Mouse (Mus musculus) midbrain, postnatal 0 days (tissue): ENCODE results near the gene Ubl4b. TPM values are rescaled to one million over a fixed set of nuclear protein-coding genes. Genes with fewer than 3 reads are reported as not detected.
A peak's percentile ranks its signal among the peaks of the same experiment; 100 is the strongest.

ENCODE experiments used
- ATAC-seq: fragments of 200-750 bp; cut with Nextera tagmentation; 2 replicates; pipeline ENCODE4 v1.8.0; 2017; ENCODE audit warnings: moderate number of reproducible peaks, mild to moderate bottlenecking, moderate TSS enrichment, moderate library complexity; ENCODE audit not compliant: low FRiP score
- DNase-seq: peaks from one replicate; pipeline ENCODE4 v3.0.0-alpha.2; 2015; ENCODE audit warnings: low spot score
- H3K27ac ChIP-seq: fragments of 300-500 bp; sonication (generic); 2 replicates; pipeline ENCODE4 v1.5.1; 2014; ENCODE audit warnings: low read depth, mild to moderate bottlenecking, low read length, mixed read lengths
- H3K27me3 ChIP-seq: fragments of 300-500 bp; sonication (generic); 2 replicates; pipeline ENCODE4 v1.6.1; 2014; ENCODE audit warnings: low read length, control low read depth, mixed read lengths; ENCODE audit not compliant: insufficient read depth
- H3K36me3 ChIP-seq: fragments of 300-500 bp; sonication (generic); 2 replicates; pipeline ENCODE4 v1.6.1; 2014; ENCODE audit warnings: low read length, control low read depth, mixed read lengths; ENCODE audit not compliant: insufficient read depth
- H3K4me1 ChIP-seq: fragments of 300-500 bp; sonication (generic); 2 replicates; pipeline ENCODE4 v1.6.1; 2014; ENCODE audit warnings: mild to moderate bottlenecking, control low read depth, antibody characterized with exemption, low read length, mixed read lengths; ENCODE audit not compliant: insufficient read depth
- H3K4me2 ChIP-seq: fragments of 300-500 bp; sonication (generic); 2 replicates; pipeline ENCODE4 v1.6.1; 2014; ENCODE audit warnings: low read depth, mild to moderate bottlenecking, low read length, mixed read lengths; ENCODE audit not compliant: poor library complexity, severe bottlenecking
- H3K4me3 ChIP-seq: fragments of 300-500 bp; sonication (generic); 2 replicates; pipeline ENCODE4 v1.5.1; 2014; ENCODE audit warnings: low read depth, mild to moderate bottlenecking, low read length, moderate library complexity
- H3K9ac ChIP-seq: fragments of 300-500 bp; sonication (generic); replicated peaks from 2 replicates; pipeline ENCODE4 v1.6.1; 2014; ENCODE audit warnings: mild to moderate bottlenecking, low read length, moderate library complexity, mixed read lengths; ENCODE audit not compliant: poor library complexity, severe bottlenecking
- H3K9me3 ChIP-seq: fragments of 300-500 bp; sonication (generic); 2 replicates; pipeline ENCODE4 v1.6.1; 2016; ENCODE audit warnings: low read length, control low read depth
- CTCF ChIP-seq: IDR thresholded peaks from 2 replicates; pipeline ENCODE4 v1.5.1; 2016; ENCODE audit warnings: antibody characterized with exemption, mild to moderate bottlenecking
- WGBS: fragments of 180-500 bp; shearing (Covaris S2); extraction: QIAGEN DNeasy Blood & Tissue Kit; methylation state at CpG from one replicate; pipeline ENCODE4 v1.1.7; 2014; 5-methylcytosine and 5-hydroxymethylcytosine counted together
- polyA plus RNA-seq: library from polyadenylated mRNA; unstranded; fragments of >200 nt; fragmentation: Nextera tagmentation; extraction: Ambion mirVana; gene quantifications from 2 replicates; pipeline ENCODE4 v1.2.1, GENCODE M21; 2015
- total RNA-seq: library from RNA; depleted of rRNA; stranded (reverse); fragments of >200 nt; gene quantifications from 2 replicates; pipeline ENCODE4 v1.2.3, GENCODE M21; 2014

Gene Ubl4b
- total and polyA plus RNA-seq, 2 experiments from 2014 or later = not detected

DNA sequence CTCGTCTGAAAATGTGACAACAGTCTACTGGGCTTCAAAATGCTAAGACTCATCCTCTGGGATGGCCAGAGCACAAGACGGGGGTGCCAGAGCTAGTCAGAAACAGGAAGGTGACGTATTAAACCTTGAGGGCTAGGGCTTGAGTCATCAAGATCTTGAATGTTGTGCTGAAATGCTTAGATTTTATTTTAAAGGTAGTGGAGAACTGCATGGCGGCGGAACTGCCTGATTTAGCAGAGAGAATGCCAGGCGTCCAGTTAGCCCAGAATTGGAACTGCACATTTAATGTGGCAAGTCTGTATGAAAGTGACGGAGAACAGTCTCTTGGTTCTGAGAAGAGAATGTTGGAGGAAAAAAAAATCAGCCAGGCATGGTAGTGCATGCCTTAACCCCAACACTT, 19.9 kb downstream of the Ubl4b start:
- Histone ChIP-seq H3K27me3 (no peaks in the 10 kb centered on the region), H3K9me3 (no peaks in the 10 kb centered on the region), H3K4me1 (peaks cover 3% of the 10 kb centered on the region; the same call in 1 of the 2 replicates), H3K36me3 (no peaks in the 10 kb centered on the region), H3K9ac (no peak overlapping the region), H3K27ac (no peak overlapping the region), H3K4me3 (no peak overlapping the region), H3K4me2 (no peak overlapping the region)
- no peak for DNase-seq
- TF ChIP-seq CTCF = no peak
- WGBS = 87% methylated on average over 7 of the region's 7 CpGs
- ATAC-seq = no peak

DNA sequence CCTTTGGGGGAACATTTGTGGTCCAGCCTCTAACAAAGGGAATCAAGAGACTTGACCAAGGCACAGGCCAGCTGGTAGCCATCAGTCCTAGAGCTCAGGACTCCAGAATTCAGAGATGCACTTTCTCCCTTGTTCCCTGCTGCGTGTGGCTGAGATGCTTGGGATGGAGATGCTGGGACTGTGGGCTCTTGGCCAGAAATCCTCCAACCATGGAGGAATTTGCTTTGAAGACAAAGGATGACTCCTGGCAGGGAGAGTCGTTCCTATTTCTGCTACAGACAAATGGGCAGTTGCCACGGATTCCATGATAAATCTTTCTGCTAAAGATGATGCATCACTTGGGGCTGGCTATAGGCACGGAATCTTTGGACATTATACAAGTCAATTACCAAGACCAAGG, 21.3 kb downstream of the Ubl4b start:
- ATAC-seq = no peak
- no peak for TF ChIP-seq CTCF
- WGBS = 45% methylated on average over 4 of the region's 4 CpGs
- H3K36me3 ChIP-seq = no peaks in the 10 kb centered on the region
- no peaks in the 10 kb centered on the region for H3K9me3 ChIP-seq
- H3K9ac ChIP-seq = no peak overlapping the region
- no peak overlapping the region for H3K4me2 ChIP-seq
- peaks cover 6% of the 10 kb centered on the region; the same call in 1 of the 2 replicates for H3K4me1 ChIP-seq
- H3K4me3 ChIP-seq = no peak overlapping the region
- H3K27me3 ChIP-seq = no peaks in the 10 kb centered on the region
- DNase-seq = no peak
- no peak overlapping the region for H3K27ac ChIP-seq

DNA sequence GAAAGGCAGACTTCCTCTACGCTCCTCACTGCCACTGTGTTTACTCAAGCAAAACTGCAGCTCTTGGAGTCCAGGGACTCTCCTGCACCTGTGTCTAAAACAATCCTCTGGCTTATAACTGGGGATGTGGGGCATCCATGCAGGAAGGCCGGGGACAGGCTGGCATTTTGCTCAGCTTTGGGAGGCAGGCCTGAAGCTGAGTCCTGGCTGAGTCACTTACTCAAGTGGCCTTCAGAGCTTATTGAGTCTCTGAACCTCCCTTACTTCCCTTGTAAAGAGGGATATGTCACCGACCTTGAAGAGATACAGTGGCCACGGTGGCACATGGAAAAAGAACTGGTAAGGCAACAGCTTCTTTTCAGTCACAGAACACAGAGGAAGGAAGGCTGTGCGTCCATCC, 24.3 kb downstream of the Ubl4b start:
- Histone ChIP-seq H3K36me3 (no peaks in the 10 kb centered on the region), H3K27ac (no peak overlapping the region), H3K4me1 (peaks cover 15% of the 10 kb centered on the region), H3K27me3 (no peaks in the 10 kb centered on the region), H3K9me3 (no peaks in the 10 kb centered on the region), H3K4me3 (no peak overlapping the region), H3K4me2 (no peak overlapping the region), H3K9ac (no peak overlapping the region)
- DNase-seq (no peak), ATAC-seq (no peak)
- TF ChIP-seq CTCF = no peak
- WGBS = 87% methylated on average over 5 of the region's 5 CpGs

DNA sequence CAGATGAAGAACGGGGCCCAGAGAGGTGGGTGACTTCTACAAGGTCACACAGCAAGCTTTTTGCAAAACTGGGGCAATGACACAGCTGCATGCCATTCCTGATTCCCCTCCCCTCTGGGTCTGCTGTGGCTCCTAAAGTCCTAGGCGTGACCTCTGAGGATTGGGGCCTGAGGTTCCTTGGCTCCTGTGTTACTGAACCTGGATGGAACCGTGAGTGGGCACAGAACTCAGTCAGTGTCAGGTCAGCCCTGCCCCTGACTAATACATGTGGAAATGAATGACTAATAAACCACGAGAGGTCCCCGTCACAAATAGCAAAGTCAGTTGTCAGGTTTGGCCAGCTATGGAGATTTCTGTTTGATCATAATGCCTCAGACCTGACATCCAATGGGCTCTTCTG, 25.7 kb downstream of the Ubl4b start:
- Histone ChIP-seq H3K4me1 (peaks cover 15% of the 10 kb centered on the region), H3K4me2 (peak overlapping the region; percentile 45; the same call in 1 of the 2 replicates), H3K36me3 (no peaks in the 10 kb centered on the region), H3K9me3 (no peaks in the 10 kb centered on the region), H3K9ac (peak overlapping the region; percentile 5; the same call in 1 of the 2 replicates), H3K27me3 (no peaks in the 10 kb centered on the region), H3K4me3 (no peak overlapping the region), H3K27ac (peak overlapping the region; percentile 94)
- DNase-seq (no peak), ATAC-seq (peak; percentile 29)
- no peak for TF ChIP-seq CTCF
- 57% methylated on average over 5 of the region's 5 CpGs for whole genome bisulfite sequencing

GRCm38 (mm10) chr3:107528401-107529118, 26.3 kb downstream of the Ubl4b start:
- no peak overlapping the region for H3K4me3 ChIP-seq
- WGBS = 3% methylated on average over 9 of the region's 9 CpGs
- no peaks in the 10 kb centered on the region for H3K9me3 ChIP-seq
- ATAC-seq = peak; percentile 94
- H3K4me2 ChIP-seq = peak overlapping the region; percentile 45
- peak overlapping the region; percentile 94 for H3K27ac ChIP-seq
- H3K4me1 ChIP-seq = peaks cover 15% of the 10 kb centered on the region
- peak overlapping the region; percentile 51; the same call in 1 of the 2 replicates for H3K9ac ChIP-seq
- TF ChIP-seq CTCF = peak; percentile 25; the same call in 1 of the 2 replicates
- H3K27me3 ChIP-seq = no peaks in the 10 kb centered on the region
- no peaks in the 10 kb centered on the region for H3K36me3 ChIP-seq
- DNase-seq = peak; percentile 92

- no peak for TF ChIP-seq CTCF
- no peak overlapping the region for H3K9ac ChIP-seq
- no peak overlapping the region for H3K4me3 ChIP-seq
- H3K36me3 ChIP-seq = no peaks in the 10 kb centered on the region
- DNase-seq = no peak
- ATAC-seq = no peak
- no peaks in the 10 kb centered on the region for H3K27me3 ChIP-seq
- WGBS = 41% methylated on average over 6 of the region's 6 CpGs
- no peak overlapping the region for H3K27ac ChIP-seq
- H3K4me2 ChIP-seq = no peak overlapping the region
- peaks cover 15% of the 10 kb centered on the region for H3K4me1 ChIP-seq
- H3K9me3 ChIP-seq = no peaks in the 10 kb centered on the region
These were observed 30.3 kb downstream of the Ubl4b start for GRCm38 (mm10) chr3:107524547-107524946.
